Mouse (Mus musculus): ENCODE measurements at regions not wholly inside any gene's neighbourhood (a gene's known extent, or its start where the extent isn't known, plus 50 kb on each side); places are given as distances from the start of the nearest gene placed in this dataset.

DNA sequence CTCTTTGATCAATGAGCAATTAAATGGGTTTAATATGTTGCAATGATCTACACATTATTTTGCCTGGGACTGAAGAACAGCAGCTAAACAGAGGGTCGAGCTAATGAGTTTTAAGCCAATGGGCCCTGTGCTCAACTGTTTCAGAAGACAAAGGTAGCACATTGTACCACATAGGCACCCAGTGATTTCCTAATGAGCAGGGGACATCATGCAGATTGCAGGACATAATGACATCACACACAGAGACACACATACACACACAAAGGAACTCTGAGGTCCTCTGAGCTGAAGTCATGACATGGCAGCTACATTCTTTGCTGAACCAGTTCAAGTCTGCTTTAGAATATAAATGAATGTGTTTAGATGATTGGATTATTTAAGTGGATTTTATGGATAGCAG lies 71.9 kb downstream of the Zfp330 start:
- no peak for DNase-seq (ENCODE audit: low spot score)

DNA sequence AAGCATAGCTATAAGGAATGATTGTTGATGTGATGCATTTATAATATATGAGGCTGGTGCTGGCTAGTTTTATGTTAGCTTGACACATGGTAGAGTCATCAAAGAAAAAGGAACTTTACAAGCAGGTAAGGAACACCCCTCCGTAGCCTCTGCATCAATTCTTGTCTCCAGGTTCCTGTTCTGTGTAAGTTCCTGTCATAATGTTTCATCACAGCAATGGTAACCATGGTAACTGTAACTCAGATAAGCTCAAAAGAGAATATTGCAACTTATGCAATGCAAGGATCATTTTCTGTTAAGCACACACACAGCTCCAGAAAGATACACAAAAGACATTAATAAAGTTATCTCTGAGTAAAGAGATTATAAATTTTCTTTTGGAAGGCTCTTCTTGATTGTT lies 73.5 kb downstream of the Zfp330 start:
- no peak for DNase-seq (ENCODE audit: low spot score)

DNA sequence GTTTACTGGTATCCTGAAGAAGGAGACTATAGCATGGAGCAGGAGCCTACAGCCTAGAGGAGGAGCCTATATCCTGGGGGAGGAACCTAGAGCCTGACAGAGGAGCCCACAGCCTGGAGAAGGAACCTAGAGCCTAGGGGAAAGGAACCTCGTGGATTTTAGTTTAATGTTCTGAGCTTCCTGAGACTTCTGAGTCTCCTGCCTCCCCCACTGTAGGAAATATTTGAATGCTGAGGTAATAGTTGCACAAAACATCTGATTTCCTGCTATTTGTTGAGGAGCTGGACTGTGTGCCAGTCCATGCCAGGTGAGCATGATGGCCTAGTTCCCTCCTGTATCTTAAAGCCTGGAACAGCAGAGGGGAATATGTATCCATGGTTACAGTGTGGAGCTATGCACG lies 74.7 kb downstream of the Zfp330 start:
- DNase-seq (ENCODE audit: low spot score), result no peak

DNA sequence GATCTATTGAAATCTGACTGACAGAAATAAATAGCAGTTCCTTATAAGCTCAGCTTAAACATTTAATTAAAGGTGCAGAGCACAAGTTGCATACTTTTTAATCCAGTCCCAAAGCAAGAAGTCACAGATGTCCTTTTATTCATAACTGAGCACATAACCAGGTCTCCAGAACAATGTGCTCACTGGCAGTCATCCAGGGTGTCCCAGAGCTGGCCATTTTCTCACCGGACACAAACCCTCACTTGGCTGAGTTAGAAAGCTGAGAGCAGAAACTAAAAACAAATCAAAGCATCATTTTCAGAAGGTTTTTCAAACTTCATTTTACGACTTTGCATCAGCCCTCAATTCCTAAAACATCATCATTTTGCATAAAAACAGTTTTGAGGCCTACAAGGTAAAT lies 75.9 kb downstream of the Zfp330 start:
- DNase-seq (ENCODE audit: low spot score), result no peak

DNA sequence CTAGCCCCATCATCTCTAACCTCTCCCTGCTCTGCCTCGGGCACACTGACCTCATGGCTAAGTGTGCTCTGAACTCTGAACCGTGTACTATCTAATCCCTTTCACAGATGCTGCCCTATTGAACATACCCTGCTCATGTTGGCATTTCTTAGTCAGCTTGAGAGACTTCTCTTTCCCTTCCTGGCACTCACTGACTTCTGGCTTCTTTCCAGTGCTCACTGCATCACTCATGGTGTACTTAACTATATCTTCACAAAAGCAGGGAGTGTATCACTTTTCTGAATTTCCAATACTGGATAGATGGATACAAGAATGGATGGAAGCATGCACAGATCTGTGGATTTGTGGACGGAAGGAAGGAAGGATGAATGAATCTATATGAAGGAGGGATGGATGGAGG lies 80.9 kb downstream of the Zfp330 start:
- DNase-seq (ENCODE audit: low spot score), result no peak

DNA sequence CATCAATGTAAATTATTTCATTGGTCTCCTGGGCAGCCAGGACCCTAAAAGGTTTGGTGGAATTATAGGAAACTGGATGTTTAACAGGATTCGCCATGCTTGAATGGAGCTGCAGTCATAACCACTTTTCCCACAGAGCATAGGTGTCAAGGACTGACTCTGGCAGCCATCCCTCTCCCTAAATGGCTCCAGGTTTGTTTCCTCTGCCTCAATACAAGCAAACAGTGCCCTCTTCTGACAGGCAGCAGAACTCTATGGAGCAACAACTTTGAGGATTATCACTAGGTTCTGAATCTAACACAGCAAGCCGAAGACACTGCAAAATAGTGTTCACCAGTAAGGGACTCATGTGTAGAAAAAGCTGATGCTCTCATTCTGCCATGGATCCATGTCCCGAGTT lies 84.6 kb downstream of the Zfp330 start:
- DNase-seq (ENCODE audit: low spot score), result peak; percentile 20

DNA sequence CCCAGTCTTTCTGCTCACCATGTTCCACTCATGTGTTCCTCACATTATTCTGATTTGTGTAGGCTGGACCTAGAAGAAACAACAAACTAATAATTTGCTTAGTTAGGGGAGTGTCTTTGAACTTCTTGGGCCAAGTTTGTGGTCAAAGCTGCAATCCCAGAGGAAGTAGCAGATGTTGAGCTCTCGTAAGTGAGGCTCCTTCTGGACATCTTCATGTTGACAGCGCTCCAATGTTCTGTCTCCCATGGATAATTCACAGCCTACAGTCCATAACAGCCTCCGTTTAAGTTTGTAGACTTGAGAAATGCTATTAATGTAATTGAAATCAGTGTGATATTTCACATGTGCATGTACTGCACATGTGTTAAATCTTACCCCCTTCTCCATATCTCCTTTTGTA lies 88.0 kb downstream of the Zfp330 start:
- no peak for DNase-seq (ENCODE audit: low spot score)

DNA sequence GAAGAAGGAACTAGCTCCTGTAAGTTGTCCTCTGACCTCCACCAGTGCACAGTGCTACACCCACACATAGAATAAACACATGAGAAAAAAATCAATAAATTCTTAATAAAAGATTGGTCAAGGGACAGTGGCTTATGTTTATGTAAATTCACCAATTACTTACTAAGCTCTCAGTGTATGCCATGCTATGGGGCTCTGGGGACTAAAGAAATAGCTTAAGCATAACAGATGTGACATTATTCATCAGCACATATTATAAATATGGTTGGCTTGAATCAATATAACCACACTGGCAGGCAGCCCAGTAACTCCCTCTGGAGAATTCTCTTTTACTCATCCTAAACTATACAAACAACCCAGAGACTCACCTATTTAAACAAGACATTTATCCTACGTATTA lies 95.2 kb downstream of the Zfp330 start:
- DNase-seq (ENCODE audit: low spot score), result no peak

DNA sequence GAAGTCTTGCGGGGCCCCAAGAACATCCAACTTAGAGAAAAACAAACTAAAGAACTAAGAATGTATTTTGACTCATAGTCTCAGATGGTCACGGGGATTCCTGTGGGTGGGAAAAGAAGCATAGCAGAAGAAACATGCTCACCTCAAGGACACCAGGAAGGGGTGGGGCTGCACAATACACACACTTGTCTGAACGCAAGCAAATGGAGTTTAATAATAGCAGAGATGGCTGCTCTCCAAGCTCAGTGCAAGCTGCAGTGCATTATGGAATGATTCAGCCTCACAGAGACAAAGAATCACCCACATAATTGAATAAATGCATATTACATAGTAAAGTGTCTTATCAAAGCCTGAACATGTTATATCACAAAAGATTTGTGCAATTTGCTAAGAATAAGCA lies 96.2 kb downstream of the Zfp330 start:
- no peak for DNase-seq (ENCODE audit: low spot score)

DNA sequence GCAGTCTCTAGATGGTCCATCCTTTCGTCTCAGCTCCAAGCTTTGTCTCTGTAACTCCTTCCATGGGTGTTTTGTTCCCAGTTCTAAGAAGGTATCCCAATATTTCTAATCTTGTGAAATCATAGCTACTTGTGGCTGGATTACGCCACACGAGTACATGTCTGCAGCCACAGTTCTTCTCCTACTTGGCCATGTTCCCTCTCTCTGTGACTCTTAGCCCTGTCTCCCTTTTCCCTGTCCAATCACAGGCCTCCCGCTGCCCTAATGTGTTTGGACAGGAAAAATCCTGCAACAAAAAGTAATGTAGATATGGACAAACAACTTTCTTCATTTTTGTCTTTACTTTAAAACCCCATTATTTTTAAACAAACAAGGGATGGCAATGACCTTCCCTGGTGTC lies 104.7 kb downstream of the Zfp330 start:
- no peak for DNase-seq (ENCODE audit: low spot score)

DNA sequence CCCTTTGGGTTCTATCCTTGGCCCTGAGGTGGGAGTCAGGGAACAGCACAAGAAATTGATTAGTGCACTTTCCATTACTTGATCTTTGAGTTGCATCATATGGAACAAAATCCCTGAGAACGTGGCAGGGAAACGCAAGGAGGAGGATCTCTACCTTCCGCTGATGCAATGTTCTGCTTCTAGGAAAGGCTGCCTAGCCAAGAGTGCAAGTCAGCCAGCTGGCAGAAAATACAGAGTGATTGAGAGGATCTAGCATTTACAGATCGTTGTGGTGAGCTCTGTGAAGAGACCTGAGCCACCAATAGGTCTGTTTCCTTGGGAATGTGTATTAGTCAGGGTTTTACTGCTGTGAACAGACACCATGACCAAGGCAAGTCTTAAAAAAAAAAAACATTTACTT lies 108.8 kb downstream of the Zfp330 start:
- no peak for DNase-seq (ENCODE audit: low spot score)

DNA sequence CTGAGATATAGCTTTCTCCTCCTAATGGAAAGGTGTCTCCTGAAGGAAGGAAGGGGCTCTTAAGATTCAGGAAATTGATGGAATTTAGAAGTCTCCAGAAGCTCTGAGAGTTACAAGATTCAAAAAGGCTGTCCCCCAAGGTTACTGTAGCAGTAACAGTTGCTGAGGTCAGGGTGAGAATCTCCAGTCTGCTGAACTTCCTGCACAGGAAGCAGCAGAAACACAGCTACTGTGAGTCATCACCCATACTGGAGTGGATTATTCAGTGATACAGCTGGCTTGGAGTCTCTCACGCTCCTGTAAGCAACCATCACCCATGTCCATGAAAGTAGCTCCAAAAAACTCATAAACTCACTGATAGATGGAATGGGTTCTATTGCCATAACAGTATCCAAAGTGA lies 133.5 kb downstream of the Zfp330 start:
- DNase-seq (ENCODE audit: low spot score), result no peak

DNA sequence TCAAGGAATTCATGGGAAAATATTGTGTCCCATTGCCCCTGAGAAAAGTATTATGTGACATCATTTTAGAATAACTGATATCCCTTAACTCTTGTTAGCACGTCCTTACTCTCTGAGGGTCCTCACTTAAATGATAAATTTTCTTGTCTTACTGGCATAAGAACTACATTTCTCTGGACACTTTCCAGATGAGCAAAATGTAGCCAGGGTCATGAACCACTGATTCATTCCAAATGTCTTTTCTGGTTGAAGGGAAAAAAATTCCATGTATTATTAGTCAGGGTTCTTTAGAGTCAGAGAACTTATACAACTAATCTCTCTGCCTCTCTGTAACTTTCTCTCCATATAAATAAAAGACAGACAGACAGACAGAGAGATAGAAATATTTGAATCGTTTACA lies 143.5 kb downstream of the Zfp330 start:
- no peak for DNase-seq (ENCODE audit: low spot score)

DNA sequence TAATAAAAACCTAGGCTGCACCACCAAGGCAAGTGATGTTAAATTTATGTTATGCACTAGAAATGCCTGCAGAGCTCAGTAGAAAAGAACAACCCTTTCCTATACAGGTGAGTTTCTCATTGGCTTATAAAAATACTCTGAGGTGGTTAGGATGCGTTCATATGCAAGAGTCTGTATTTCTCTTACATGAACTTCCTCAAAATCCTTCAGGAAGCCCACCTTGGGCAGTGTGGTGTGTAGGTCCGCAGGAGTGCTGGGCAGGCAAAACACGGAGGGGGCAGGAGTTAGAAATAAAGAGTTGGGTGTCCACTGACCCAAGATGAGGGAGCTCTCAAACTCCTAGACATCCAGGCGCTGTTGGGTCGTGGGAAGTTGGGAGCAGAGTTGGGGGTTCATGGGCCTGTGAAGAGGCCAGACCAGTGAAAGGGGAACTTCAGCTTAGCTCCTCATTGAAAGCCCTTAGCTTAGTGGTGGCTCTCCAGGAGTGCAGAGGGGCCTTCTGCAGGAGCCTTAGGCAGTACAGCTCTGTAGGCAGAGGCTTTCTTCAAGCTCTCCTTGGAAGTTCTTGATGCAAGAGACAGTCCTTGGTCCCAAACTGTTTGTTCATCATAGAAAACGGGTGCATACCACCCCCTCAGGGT lies 150.0 kb downstream of the Zfp330 start:
- DNase-seq (ENCODE audit: low spot score), result no peak

DNA sequence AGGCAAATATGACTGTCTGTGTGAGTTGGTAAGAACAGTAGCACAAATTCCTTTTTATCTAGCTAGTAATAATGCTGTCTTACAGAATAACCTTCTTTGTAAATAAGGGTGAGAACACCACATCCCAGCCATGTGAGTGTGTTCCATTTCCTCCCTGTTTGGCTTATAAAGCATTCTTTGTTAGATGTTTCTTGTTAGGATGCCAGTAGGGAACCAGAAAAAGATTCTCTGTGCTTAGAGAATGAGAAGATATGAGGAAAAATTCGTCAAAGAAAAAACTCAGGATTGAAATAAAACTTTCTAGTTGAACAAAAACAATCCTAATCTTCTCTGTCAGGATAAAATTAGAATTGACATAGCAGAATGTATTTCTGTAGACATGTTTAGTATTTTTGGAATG lies 155.3 kb downstream of the Zfp330 start:
- no peak for DNase-seq (ENCODE audit: low spot score)

DNA sequence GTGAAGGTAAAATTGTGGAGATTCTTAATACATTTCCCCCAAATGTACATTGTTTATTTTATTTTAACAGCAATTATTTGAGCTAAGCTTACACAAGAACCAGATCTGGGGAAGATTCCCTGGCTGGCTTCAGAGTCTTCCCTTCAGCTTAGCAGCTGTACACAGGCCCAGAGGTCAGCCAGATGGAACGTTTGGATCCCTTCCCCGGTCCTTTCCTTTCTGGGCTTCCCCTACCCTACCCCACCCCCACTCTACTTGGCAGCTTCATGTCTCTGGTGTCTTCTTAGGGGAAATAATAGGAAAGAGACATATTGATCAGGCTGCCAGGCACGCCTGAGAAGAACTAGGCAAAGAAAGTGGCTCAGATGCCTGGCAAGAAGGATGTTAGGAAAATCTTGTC lies 172.4 kb downstream of the Zfp330 start:
- peak; percentile 25 for DNase-seq (ENCODE audit: low spot score)

DNA sequence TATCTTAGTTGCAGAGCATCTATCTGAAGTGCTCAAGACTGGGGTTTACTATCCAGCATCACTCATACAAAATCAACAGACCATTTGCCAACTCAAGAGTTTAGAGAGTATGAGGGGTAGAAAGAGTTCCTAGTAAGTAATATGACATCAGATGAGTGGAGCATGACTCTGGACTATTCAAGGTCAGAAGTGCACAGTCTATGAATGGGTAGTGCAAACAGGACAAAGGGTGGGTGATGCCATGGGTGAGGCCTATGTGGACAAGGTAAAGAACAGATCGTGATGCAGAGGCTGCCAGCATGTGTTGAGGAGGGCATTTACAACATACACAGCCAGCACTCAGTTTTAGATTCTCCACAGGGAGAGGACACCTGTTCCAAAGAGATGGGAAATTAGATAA lies 170.4 kb upstream of the Il15 start:
- no peak for DNase-seq (ENCODE audit: low spot score)

DNA sequence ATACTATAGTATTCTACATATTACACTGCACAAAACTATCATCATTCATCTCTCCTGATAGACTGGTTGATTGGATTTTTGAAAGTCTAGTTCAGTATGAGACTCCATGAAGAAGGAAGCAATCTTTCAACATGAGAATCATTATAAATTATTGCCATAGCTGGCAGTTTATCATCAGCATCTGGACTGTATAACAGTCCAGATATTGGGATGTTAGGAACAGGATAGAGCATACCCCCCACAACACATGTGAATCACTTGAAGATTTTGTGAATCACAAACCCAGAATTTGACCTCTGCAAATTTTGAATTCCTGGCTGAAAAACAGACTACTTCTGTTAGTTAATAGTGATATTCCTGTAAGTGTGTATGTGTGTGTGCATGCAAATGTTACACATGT lies 135.1 kb upstream of the Il15 start:
- no peak for DNase-seq (ENCODE audit: low spot score)

DNA sequence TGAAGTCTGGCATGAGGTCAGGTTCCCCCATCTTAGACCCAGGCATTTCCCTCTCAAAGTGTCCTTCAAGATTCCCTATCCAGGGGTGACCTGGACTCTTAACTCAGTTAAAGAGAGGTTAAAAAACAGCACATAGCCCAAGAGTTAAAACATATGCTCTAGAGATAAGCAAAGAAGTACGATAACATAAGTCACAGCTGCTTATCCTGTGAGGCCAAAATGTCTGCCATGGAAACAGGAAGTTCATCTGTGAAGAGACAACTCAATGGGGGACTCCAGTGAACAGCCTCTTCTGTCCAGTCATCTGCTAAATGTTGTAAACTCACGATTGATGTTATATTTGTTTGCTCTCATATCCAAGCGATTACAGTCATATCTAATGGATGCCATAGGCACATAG lies 126.1 kb upstream of the Il15 start:
- DNase-seq (ENCODE audit: low spot score), result no peak

DNA sequence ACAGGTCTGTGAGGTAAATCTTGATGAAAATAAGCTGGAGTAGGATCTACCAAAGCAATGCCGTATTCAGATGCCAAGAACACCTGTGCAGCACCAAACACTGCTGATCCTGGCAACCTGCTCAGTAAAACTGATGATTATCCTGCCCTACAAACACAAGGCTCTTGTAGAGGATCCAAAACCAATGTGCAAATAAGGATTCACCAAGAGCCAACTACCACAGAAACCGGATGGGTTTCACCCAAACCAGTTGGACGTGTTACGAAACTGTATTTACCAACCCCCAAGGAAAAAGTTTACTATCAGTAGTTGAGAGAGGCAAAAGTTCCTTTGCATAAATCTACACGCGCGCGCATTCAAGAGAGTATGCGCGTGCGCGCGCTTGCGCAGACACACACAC lies 120.8 kb upstream of the Il15 start:
- no peak for DNase-seq (ENCODE audit: low spot score)

DNA sequence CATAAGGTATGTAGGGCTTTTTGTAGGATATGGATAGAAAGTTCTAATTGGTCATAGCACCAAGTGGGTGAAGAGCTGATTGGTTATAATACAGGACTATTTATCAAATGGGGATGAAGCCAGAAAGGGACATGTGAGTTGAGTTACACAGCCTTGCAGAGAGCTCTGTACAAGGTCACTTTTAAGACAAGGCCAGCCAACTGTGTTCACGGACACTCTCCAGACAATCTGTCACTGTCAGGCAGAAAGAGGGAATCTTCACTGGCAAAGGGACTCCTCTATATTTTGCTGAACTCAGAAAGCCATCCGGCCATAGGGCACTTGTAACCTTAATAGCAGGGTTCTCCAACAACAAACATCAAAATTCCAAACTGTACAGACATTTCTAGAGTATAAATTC lies 95.5 kb upstream of the Il15 start:
- DNase-seq (ENCODE audit: low spot score), result no peak

DNA sequence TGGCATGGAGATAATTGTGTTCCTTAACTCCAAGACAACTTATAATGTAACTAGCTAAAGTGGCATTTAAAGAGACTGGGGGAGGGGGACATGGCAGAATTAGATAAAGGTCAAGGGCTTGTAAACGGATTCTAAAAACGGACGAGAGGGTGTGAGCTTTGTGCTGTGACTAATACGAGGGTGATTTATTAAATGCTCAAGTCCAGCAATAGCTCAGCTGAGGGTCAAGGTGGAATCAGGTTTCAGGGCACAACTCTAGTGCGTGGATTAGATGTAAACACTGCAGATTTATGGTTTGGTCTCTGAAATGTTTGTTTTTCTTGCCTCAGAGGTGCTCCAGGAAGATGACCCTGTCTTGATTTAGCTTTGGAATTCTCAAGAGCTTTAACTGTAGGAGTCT lies 74.8 kb upstream of the Il15 start:
- DNase-seq (ENCODE audit: low spot score), result no peak

DNA sequence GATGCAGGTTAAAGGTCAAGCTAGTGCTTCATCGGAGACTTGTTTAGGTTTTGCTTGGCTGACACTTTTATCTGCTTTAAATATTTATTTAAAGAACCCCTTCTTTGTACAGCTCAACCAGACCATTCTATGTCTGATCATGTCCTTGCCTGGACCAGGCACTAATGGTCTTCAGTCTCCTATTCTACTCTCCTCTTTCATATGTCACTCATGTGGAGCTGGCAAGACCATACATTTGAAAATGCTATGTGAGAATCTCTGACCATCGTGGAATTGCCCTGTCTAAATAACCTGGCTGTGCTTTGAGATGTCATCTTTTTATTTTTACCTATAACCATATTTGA lies 74.4 kb upstream of the Il15 start:
- DNase-seq (ENCODE audit: low spot score), result no peak

DNA sequence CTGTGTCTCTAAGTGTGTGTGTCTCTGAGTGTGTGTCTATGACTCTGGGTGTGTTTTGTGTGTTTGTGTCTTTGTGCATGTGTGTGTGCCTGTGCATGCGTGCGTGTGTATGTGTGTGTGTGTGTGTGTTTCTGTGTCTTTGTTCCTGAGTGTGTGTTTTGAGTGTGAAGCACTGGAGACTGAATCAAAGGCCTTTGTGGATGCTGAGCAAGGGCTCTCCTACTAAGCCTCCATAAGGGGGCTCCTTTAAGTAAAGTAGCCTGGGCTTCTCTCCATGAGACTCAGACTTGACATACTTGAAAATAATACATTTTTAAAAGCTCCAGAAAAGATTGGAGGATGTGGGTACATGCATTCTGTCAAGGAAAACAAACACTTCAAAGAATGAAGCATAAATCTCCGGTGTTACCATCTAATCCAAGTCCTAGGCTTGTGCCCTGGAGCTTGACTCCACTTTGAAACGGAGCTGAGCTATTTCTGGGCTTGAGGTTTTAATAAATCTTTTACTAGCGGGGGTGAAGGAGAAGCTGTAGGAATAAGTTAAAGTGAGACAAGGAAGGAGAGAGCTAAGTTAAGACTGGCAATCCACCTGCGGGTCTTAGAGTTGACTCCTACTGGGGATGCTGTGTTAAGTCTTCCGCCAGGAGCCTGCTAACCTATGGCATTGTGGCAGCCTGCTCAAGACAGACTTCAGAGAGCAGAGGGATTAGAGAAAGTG lies 73.8 kb upstream of the Il15 start:
- no peak for DNase-seq (ENCODE audit: low spot score)
